Mouse (Mus musculus) thymus, adult 2 months (tissue): ENCODE measurements at regions not wholly inside any gene's neighbourhood (a gene's known extent, or its start where the extent isn't known, plus 50 kb on each side); places are given as distances from the start of the nearest gene placed in this dataset.

Source experiments
- CTCF ChIP-seq: fragments of 200-500 bp; IDR thresholded peaks from 2 replicates; pipeline ENCODE4 v1.5.1; 2012; ENCODE audit warnings: mild to moderate bottlenecking, control low read depth, low read length, moderate library complexity, borderline replicate concordance; ENCODE audit not compliant: control insufficient read depth, poor library complexity, insufficient read depth; ENCODE audit errors: extremely low read depth
- POLR2A ChIP-seq: fragments of 200-500 bp; IDR thresholded peaks from 2 replicates; pipeline ENCODE4 v1.6.1; 2012; ENCODE audit warnings: mild to moderate bottlenecking, low read length, control low read depth, moderate library complexity; ENCODE audit not compliant: control insufficient read depth, poor library complexity, insufficient read depth; ENCODE audit errors: extremely low read depth

DNA sequence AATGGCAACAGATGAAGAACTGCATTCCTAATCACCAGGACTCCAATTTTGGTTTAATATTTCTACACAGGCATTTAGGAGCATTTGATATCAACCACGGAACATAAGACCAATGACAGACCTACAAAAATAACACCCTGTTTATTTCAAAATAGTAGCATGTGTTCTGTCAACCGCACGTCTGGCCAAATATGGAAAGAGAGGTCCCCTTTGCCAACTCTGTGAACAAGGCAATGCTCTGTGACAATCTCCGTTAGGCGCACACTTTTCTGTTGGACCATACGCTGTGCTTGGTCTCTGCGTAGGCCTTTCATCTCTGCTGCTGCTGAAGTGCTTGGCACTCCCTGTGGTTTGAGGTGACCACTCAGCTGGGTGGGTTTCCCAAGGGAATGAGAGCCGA, 173.2 kb downstream of the Gadd45g start:
- TF ChIP-seq CTCF (no peak), POLR2A (no peak)
